Mouse (Mus musculus): ENCODE data around the gene Gm45785.

DNA sequence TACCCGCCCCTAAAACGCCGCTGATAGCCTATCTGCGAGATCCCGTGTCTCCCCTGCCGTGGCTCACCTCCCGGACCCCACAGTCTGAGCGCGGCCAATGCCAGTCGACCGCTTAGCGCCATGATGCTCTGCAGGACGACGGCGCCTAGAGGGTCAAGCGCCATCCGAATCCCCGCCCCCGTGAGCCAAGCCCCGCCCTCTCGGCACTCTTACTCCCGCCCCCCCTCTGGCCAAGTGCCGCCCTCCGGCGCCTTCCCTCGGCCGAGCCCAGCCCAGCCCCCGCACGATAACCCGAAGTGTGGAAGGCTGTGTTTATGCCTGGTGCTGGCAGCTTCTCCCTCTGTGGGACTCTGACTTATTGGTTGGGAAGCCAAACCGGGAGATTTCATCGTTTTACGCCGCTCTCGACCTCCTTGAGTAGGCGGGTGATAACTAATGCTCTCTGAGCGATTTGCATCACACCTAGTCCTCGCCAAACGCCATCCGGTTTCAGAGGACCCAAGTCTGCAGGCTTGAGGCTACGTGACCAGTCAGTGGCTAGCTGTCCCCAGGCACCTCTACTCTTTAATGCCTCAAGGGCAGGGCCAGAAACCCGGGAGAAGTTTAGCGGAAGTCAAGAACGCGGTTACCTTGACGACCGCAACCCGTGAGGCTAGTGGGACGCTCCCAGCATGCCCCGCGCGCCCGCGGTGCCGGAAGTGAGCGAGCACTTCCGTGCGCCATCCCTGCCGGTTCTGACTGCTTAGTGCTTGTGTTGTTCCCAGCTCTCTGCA is 25.8 kb upstream of the Gm45785 start, which contains the start of the genes Psmd13 and Sirt3:
- no peak for TF ChIP-seq CTCF (conservative IDR thresholded peaks at IDR 0.05; ENCODE audit: insufficient read depth, insufficient read length, low read depth, low read length)
- TF ChIP-seq POLR2A (IDR thresholded peaks at IDR 0.05; ENCODE audit: low read depth, low read length): peak; percentile 36

Data from kidney, adult 2 months (tissue).